Mouse (Mus musculus) cerebellum, adult 8-10 months (tissue): Measurements from ENCODE around the gene Serinc2.
A peak's percentile ranks its signal among the peaks of the same experiment; 100 is the strongest.

Experiments
- DNase-seq: peaks from one replicate; pipeline ENCODE4 v3.0.0; 2022

Gene Serinc2

GRCm38 (mm10) chr4:130296243-130296965 is 17.4 kb upstream of the Serinc2 start:
- DNase-seq = no peak

DNA sequence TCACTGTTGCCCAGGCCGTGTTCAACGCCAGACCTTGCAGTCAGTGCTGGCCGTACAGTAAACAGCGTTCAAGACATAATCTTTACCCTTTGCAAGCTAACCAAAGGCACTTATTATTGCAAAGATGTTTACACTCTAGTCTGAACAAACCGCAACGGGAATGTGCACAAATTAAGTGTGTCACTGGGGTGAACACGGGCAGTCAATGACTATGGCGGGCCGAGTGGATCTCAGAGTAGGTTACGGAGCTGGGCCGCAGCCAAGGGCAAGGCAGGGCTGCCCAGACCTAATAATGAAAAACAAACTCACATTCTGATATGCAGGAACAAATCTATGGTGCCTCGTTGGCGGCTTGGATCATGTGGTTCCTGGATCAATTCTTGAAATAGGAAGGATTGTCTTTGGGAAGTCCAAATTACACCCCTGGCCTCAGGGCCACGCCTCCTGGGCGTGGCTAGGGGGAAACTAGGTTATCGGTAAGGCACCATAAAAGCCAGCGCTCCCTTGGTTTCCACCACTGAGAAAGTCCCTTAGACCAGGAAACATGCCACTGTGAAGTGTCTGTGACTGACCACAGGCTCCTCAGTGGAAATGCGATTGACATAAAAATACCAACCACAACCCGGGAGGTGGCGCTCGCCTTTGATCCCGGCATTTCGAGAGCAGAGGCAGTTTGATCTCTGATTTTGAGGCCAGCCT is 16.2 kb upstream of the Serinc2 start:
- DNase-seq = no peak

- no peak for DNase-seq
Measured at GRCm38 (mm10) chr4:130294513-130294912, 15.5 kb upstream of the Serinc2 start.

DNA sequence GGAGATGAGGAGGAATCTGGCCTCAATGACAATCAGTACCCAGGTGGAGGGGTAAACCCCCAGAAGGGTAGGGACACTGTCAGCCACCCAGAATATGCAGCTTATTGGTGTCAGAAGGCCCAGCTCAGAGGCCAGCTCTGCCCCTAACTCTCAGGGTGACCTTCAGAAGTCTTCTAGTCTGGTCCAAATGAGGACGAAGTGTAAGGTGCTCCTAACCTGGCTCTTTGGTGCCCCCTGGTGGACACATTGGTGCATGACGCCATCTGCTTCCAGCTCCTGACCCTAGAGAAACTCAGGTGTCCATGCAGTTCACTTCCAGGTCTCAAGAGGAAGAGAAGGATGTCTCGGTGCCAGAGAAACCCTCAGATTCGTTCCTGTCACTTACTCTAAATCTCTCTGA is 13.3 kb upstream of the Serinc2 start:
- peak; percentile 87 for DNase-seq

DNA sequence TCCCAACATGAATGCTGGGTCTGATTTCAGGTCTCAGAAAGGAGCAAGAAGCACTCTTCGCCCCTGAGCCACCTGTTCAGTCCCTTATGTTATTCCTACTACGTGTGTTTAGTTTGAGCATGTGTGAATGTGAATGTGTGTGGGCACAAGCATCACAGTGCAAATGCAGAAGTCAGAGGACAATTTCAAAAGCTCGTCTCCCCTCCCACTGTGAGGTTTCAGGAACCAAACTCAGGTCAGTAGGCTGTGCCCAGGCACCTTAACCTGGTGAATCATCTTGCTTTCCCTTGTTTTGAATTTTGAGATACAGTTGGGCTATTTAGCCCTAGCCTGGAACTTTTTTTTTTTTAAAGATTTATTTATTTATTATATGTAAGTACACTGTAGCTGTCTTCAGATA is 10.8 kb upstream of the Serinc2 start:
- no peak for DNase-seq

DNA sequence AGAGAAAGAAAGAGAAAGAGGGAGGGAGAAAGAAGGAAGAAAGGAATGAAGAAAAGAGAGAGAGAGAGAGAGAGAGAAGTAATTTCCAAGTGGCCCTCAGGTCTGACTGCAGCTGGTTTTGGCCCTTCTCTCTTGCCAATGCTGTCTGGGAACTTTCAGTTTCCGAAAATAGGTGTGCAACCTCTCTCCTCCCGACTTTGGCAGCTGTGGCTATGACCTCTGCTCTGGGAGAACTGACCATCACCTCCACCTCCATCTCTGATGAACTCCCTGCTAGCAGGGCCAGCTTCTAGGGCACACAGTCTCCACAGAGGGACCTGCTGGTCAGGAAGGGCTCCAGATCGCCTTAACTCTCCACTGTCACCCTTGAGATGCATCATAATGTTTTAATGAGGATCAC is 7.5 kb upstream of the Serinc2 start:
- DNase-seq = no peak

GRCm38 (mm10) chr4:130283826-130284225 is 4.8 kb upstream of the Serinc2 start:
- no peak for DNase-seq

- DNase-seq = no peak
Measured at GRCm38 (mm10) chr4:130282856-130283255, 3.9 kb upstream of the Serinc2 start.

DNA sequence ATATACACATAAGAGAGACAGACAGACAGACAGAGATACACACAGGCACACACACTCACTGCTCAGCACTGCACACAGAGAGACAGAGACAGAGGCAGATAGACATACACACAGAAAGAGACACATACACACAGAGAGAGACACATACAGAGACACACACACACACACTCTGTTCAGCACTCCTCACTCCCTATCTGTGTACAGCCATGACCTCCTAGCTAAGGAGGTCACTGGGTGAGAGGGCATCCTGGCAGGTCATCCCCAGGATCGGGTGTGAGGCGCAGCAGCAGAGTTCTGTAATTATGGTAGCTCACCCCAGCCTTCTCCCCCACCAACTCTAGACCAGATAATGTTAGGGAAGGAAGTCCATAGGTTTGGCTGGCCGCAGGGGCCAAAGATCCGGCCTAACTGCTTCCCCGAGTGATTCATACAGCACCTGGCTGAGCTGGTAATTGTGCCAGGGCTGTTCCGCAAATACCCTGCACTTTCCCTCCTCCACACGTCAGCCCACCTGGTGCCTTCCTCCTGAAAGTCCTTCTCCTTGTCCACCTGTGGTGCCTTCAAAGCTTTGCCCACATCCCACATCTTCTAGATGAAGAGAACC is 2.3 kb downstream of the Serinc2 start:
- no peak for DNase-seq

DNA sequence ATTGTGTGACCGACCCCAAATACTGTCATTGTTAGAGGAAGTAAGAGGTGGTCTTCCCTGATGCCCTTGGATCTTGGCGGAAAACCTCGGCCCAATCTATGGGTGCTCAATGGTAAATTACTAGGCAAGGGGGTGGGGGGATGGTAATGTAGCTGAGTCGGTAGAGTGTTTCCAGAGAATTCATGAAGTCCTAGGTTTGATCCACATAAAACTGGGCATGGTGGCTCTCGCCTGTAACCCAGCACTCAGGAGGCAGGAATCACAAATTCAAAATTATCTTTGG is 3.2 kb downstream of the Serinc2 start:
- no peak for DNase-seq

GRCm38 (mm10) chr4:130275016-130275822 is 3.8 kb downstream of the Serinc2 start:
- peak; percentile 75 for DNase-seq

DNA sequence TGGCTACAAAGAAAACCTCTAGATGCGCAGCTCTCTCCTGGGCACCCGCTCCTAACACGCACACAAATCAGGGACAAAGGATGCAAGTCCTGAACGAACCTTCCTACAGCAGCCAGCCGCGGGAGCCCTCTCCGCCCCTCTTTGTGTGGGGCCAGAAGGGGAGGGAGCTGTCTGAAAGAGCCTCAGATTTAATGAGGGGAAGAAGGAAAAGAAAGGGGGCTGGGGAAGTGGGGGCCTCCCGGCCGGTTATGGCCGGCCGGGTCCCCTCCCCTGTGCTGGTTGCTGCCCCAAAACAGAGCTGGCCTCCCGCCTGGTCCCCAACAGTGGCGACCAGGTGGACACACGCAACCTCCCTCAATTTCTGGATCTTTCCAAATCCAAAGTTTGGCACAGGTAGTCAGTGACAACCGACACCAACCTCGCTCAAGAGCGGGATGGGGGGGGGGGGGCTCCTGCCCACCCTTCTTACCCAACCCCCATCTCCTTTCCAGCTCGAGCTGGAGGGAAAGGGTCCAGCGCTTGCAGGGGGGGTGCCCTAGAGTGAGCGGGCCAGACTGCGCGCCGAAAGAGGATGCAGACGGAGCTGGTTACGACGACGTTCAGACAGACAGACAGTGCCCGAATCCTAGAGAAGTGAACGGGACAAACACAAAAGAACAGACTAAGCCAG is 4.5 kb downstream of the Serinc2 start:
- peak; percentile 70 for DNase-seq

- peak; percentile 76 for DNase-seq
Measured at GRCm38 (mm10) chr4:130273698-130274345, 5.2 kb downstream of the Serinc2 start.

DNA sequence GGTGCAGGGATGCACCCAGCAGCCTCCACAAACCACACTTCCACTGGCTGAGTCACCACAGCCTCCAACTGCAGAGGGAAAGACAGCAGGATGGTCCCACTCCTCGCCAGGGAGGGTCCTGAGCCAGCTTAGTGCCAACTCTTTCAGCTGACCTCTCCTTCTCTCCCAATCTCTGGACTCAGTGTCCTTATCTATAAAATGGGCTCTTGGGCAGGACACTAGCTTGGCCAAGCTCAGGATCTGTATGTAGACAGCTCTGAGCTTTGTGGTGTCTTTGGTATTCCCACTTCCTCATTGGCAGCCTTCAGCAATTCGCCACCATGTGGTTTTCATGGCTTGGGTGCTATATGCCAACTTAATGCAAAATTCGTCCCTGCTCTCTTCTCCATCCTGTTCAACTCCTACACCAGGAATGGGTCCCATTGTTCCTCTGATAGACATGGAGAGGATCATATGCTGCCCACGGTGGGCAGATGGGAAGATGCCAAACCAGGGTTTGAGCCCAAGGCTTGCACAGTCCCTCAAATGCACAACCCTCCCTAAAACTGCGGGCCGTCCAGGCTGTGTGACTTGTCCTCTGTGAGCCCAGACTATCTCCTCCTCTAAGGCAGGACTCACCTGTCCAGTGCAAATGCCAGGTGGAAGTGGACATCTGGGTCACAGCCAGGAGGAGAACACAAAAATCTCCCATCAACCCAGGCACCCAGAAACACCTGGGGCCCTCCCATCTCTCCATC is 8.2 kb downstream of the Serinc2 start:
- no peak for DNase-seq

- peak; percentile 77 for DNase-seq
Measured at GRCm38 (mm10) chr4:130270089-130270488, 8.9 kb downstream of the Serinc2 start.

- no peak for DNase-seq
Measured at GRCm38 (mm10) chr4:130268736-130269135, 10.3 kb downstream of the Serinc2 start.

DNA sequence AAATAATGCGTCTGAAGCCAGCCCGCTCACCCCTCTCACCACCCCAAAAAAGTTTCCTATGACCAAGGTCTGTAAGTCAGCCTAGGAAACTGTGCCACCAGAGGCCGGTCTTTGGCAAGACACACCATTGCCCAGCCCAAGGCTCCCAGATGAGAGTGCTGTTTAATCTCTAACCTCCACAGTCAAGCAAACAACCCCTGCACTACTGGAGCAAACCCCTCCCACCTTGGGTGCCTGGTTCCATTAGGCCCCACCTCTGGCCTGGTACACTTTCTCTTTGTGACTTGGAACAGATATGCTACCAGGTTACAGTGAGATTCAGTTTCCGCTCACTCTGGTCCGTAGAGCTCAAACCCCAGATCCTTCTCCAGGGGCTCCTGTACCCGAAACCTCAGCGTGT is 11.9 kb downstream of the Serinc2 start:
- DNase-seq = no peak

GRCm38 (mm10) chr4:130266601-130267000 is 12.4 kb downstream of the Serinc2 start:
- no peak for DNase-seq

GRCm38 (mm10) chr4:130264698-130265349 is 14.2 kb downstream of the Serinc2 start:
- peak; percentile 83 for DNase-seq

DNA sequence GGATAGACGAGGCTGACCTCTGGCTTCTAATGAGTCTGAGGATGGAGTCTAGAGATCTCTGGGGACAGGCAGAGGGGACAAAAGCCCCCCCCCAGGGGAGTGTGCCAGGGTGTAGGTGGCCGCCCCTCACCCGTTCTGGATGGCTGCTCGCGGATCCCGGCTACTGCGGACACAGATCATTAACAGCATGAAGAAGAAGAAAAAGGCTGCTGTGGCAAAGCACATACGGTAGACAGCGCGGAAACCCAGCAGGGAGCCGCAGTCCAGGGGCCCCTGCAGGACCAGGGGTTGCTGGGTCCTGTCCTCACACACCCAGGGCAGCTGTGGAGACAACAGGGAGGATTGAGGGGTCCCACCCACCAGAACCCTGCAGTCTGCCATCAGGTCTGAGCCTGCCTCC is 14.9 kb downstream of the Serinc2 start:
- DNase-seq = no peak

GRCm38 (mm10) chr4:130260406-130260805 is 18.6 kb downstream of the Serinc2 start:
- DNase-seq = no peak
